Mouse (Mus musculus) forebrain, embryonic 12.5 days (tissue): ENCODE measurements around the gene Dnajb9. TPM values are rescaled to one million over a fixed set of nuclear protein-coding genes. Genes with fewer than 3 reads are reported as not detected.
"Not testable (repeated sequence)": the region's sequence is repeated elsewhere in the genome, so short reads cannot be mapped to it uniquely, and the experiment has no call there.

Experiments
- ATAC-seq: fragments of 200-750 bp; cut with Nextera tagmentation; 2 replicates; pipeline ENCODE4 v1.8.0; 2017; ENCODE audit warnings: moderate TSS enrichment; ENCODE audit not compliant: low FRiP score
- H3K27ac ChIP-seq: fragments of 300-500 bp; sonication (generic); 2 replicates; pipeline ENCODE4 v1.5.1; 2016; ENCODE audit warnings: mild to moderate bottlenecking
- H3K27me3 ChIP-seq: fragments of 300-500 bp; sonication (generic); 2 replicates; pipeline ENCODE4 v1.6.1; 2016; ENCODE audit warnings: mild to moderate bottlenecking
- H3K36me3 ChIP-seq: fragments of 300-500 bp; sonication (generic); replicated peaks from 2 replicates; pipeline ENCODE4 v1.6.1; 2016; ENCODE audit warnings: mild to moderate bottlenecking
- H3K4me1 ChIP-seq: fragments of 300-500 bp; sonication (generic); 2 replicates; pipeline ENCODE4 v1.6.1; 2016
- H3K4me2 ChIP-seq: fragments of 300-500 bp; sonication (generic); 2 replicates; pipeline ENCODE4 v1.6.1; 2016; ENCODE audit warnings: mild to moderate bottlenecking, moderate library complexity
- H3K4me3 ChIP-seq: fragments of 300-500 bp; sonication (generic); replicated peaks from 2 replicates; pipeline ENCODE4 v1.5.1; 2016; ENCODE audit warnings: mild to moderate bottlenecking
- H3K9ac ChIP-seq: fragments of 300-500 bp; sonication (generic); 2 replicates; pipeline ENCODE4 v1.6.1; 2016; ENCODE audit warnings: mild to moderate bottlenecking
- H3K9me3 ChIP-seq: fragments of 300-500 bp; sonication (generic); 2 replicates; pipeline ENCODE4 v1.6.1; 2016
- WGBS: fragments of 180-500 bp; shearing (Covaris S2); methylation state at CpG from one replicate; pipeline ENCODE4 v1.1.7; 2016; 5-methylcytosine and 5-hydroxymethylcytosine counted together
- polyA plus RNA-seq: library from polyadenylated mRNA; unstranded; fragments of >200 nt; fragmentation: Nextera tagmentation; extraction: Ambion mirVana; gene quantifications from 2 replicates; pipeline ENCODE4 v1.2.1, GENCODE M21; 2016

Dnajb9 gene
- polyA plus RNA-seq, result 24.1 and 25.0 TPM in 2 replicates

DNA sequence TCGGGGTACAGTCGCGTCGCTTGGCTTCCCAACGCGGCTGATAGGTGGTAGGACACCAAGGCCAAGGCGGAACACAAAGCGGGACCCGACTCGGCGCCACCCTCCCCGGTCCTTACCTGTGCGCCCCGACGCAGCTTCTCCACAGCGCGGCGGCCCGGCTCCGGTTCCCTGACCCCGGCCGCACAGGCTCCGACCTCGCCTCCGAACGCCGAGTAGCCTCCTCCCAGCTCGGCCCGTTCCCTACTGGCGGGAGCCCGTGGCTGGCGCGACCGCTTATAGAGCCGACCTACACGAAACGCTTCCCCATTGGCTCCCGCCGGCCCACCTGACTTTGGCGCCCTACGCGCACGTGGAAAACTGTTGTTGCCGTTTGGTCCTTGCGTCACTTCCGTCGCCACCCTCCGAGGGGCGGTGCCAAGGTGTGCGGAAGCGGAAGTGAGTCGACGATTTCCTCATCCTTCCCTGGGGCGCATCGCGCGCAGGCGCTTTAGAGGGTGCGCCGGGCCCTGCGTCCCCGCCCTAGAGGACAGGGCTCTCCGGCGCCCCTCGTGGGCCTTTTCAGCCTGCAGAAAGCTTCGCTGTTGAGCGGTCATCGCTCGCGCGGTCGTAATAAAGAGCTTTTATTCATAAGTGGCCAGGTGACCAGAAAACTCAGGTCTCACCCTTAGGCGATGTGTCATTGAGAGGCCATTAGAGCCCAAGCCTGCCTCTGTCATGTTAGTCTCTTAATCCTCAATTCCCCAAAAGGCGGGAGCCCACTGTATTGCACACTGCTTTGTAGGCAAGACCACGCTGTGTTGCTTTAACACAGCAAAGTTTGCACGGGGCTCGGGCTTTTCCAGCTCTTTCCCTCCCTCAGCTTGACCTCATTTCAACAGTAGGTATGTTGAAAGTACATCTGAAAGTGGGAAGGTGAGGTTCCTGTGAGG lies at the start of gene Dnajb9:
Dnajb9 (minus strand) TSS at position 503 of the 929 bp plus-strand sequence.
- H3K27me3 ChIP-seq, result 0 out of 2 replicates have a peak, but pooled peaks cover 4% of the 10 kb centered on the region
- no peaks in the 10 kb centered on the region for H3K9me3 ChIP-seq
- WGBS, result under 1% methylated on average over 76 of the region's 77 CpGs
- H3K27ac ChIP-seq, result peak within 1 kb of the TSS; percentile 83
- ATAC-seq, result peak; percentile 100
- H3K36me3 ChIP-seq, result peaks cover 3% of the 10 kb centered on the region; the same call in 1 of the 2 replicates
- H3K4me2 ChIP-seq, result peak within 1 kb of the TSS; percentile 73
- H3K4me3 ChIP-seq, result peak within 1 kb of the TSS; percentile 96
- peak within 1 kb of the TSS; percentile 88 for H3K9ac ChIP-seq
- peaks cover 16% of the 10 kb centered on the region for H3K4me1 ChIP-seq

DNA sequence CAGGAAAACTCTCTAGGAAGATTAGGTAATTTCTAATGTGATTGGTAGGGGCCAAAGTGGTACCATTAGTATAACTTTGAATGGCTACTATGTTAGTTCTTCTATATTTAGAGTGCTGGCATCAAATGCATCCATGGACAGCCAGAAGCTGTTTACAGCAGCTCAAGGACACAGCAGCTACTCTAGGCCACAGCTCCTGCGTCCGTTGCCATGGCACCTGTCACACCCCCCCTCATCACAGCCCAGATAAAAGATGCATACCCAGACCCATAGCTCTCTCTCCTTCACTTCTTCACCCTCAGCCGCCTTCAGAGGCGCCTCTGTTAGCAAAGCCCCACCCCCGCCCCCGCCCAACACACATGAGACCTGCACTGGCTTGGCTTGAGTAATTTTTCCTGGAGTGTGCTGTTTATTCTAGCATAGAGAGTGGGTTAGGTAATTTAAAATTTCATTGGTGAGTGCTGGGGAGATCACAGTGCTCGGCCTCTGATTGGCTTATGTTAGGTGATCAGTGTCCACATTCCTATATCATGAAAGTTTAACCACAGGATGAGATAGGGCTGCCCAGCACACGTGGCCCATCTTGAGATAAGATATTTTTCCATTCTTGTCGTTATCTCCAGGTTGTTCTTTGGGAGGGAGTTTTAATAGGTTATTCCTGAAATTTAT lies 38.3 kb upstream of the Dnajb9 start:
- WGBS, result 82% methylated on average over 9 of the region's 9 CpGs
- H3K27me3 ChIP-seq, result no peaks in the 10 kb centered on the region
- no peaks in the 10 kb centered on the region for H3K9me3 ChIP-seq
- no peak for ATAC-seq
- H3K4me2 ChIP-seq, result no peak overlapping the region
- no peaks in the 10 kb centered on the region for H3K36me3 ChIP-seq
- no peaks in the 10 kb centered on the region; the same call in 1 of the 2 replicates for H3K4me1 ChIP-seq
- no peak overlapping the region for H3K4me3 ChIP-seq
- H3K27ac ChIP-seq, result no peak overlapping the region
- H3K9ac ChIP-seq, result no peak overlapping the region

DNA sequence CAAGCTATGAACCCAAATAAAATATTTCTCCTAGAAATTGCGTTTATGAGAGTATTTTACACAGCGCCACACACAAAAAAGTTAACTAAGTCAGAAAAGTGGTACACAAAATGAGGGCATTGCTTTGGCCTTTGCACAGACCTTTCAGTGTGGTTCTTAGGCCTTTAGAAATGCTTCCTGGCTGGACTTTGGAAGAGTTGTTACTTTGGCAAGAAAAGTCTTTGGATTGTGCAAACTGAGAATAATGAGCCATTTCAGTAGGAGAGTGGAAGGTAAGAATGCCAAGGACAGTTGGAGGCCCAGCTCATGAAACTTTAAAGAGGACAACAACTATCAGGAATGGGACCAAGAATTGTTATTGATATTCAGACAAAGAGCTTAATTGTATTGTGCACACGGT lies 35.6 kb upstream of the Dnajb9 start:
- ATAC-seq, result no peak
- Histone ChIP-seq H3K4me1 (no peaks in the 10 kb centered on the region; the same call in 1 of the 2 replicates), H3K4me3 (no peak overlapping the region), H3K9ac (no peak overlapping the region), H3K9me3 (no peaks in the 10 kb centered on the region), H3K27ac (no peak overlapping the region), H3K4me2 (no peak overlapping the region), H3K36me3 (no peaks in the 10 kb centered on the region), H3K27me3 (no peaks in the 10 kb centered on the region)
- 91% methylated on average over 3 of the region's 3 CpGs for WGBS

DNA sequence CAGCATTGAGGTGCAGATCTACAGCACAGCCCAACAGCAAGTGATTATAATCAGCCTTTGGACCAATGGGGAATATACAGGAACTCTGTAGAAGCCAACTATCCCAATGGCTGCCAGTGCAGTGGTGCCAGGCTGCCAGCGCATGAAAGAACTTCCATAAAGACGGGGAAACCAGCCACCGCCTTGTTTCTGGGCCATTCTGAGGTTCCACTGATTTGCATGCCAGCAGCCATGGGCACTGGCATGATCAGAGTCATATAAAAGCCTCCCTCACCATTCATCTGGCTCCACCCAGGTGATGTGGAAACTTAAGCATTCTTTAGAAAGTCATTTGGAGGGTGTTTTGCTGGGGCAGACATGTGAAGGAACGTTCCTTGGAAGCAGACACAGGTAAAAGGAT lies 32.3 kb upstream of the Dnajb9 start:
- no peak overlapping the region for H3K9ac ChIP-seq
- H3K4me1 ChIP-seq, result no peaks in the 10 kb centered on the region; the same call in 1 of the 2 replicates
- WGBS, result 89% methylated on average over 4 of the region's 4 CpGs
- H3K9me3 ChIP-seq, result no peaks in the 10 kb centered on the region
- ATAC-seq, result no peak
- no peak overlapping the region for H3K4me2 ChIP-seq
- no peaks in the 10 kb centered on the region for H3K27me3 ChIP-seq
- H3K4me3 ChIP-seq, result no peak overlapping the region
- no peak overlapping the region for H3K27ac ChIP-seq
- no peaks in the 10 kb centered on the region for H3K36me3 ChIP-seq

GRCm38 (mm10) chr12:44241090-44241489 lies 31.0 kb upstream of the Dnajb9 start:
- H3K9ac ChIP-seq, result no peak overlapping the region
- H3K9me3 ChIP-seq, result no peaks in the 10 kb centered on the region
- 66% methylated on average over 7 of the region's 7 CpGs for WGBS
- no peaks in the 10 kb centered on the region for H3K36me3 ChIP-seq
- H3K4me1 ChIP-seq, result no peaks in the 10 kb centered on the region
- no peak overlapping the region for H3K27ac ChIP-seq
- no peaks in the 10 kb centered on the region for H3K27me3 ChIP-seq
- H3K4me2 ChIP-seq, result no peak overlapping the region
- no peak for ATAC-seq
- no peak overlapping the region for H3K4me3 ChIP-seq

- Histone ChIP-seq H3K4me3 (no peak overlapping the region), H3K4me2 (no peak overlapping the region), H3K9me3 (no peaks in the 10 kb centered on the region), H3K9ac (no peak overlapping the region), H3K4me1 (no peaks in the 10 kb centered on the region; the same call in 1 of the 2 replicates), H3K36me3 (no peaks in the 10 kb centered on the region), H3K27ac (no peak overlapping the region), H3K27me3 (0 out of 2 replicates have a peak, but pooled peaks cover 4% of the 10 kb centered on the region)
- no peak for ATAC-seq
- 71% methylated on average over 3 of the region's 3 CpGs for WGBS
Observed at GRCm38 (mm10) chr12:44224650-44225049, 14.5 kb upstream of the Dnajb9 start.

GRCm38 (mm10) chr12:44223044-44223443 lies 12.9 kb upstream of the Dnajb9 start:
- Histone ChIP-seq H3K36me3 (no peaks in the 10 kb centered on the region), H3K9me3 (no peaks in the 10 kb centered on the region), H3K4me2 (no peak overlapping the region), H3K9ac (no peak overlapping the region), H3K4me3 (no peak overlapping the region), H3K4me1 (no peaks in the 10 kb centered on the region; the same call in 1 of the 2 replicates), H3K27me3 (0 out of 2 replicates have a peak, but pooled peaks cover 4% of the 10 kb centered on the region), H3K27ac (no peak overlapping the region)
- 0 out of 2 replicates have a peak, but pooled peaks have one; percentile 27 for ATAC-seq
- 77% methylated on average over 3 of the region's 3 CpGs for WGBS

- no peaks in the 10 kb centered on the region for H3K9me3 ChIP-seq
- no peak overlapping the region for H3K27ac ChIP-seq
- no peaks in the 10 kb centered on the region for H3K36me3 ChIP-seq
- no peak for ATAC-seq
- peak overlapping the region; percentile 85 for H3K4me2 ChIP-seq
- H3K4me3 ChIP-seq, result peak overlapping the region; percentile 71
- 2% methylated on average over 77 of the region's 89 CpGs for WGBS
- no peaks in the 10 kb centered on the region; the same call in 1 of the 2 replicates for H3K4me1 ChIP-seq
- H3K9ac ChIP-seq, result peak overlapping the region; percentile 66
- 0 out of 2 replicates have a peak, but pooled peaks cover 4% of the 10 kb centered on the region for H3K27me3 ChIP-seq
Observed at GRCm38 (mm10) chr12:44221651-44222356, 11.7 kb upstream of the Dnajb9 start.

- not testable (repeated sequence) for H3K4me1 ChIP-seq, H3K27me3 ChIP-seq, H3K27ac ChIP-seq, ATAC-seq, H3K36me3 ChIP-seq, H3K9me3 ChIP-seq
- Histone ChIP-seq H3K9ac (peak within 1 kb of the TSS; percentile 66), H3K4me2 (peak within 1 kb of the TSS; percentile 85), H3K4me3 (peak within 1 kb of the TSS; percentile 71)
- 89% methylated on average over 2 of the region's 2 CpGs for WGBS
Observed at GRCm38 (mm10) chr12:44221070-44221469, 10.9 kb upstream of the Dnajb9 start, which contains the start of gene Pnpla8. Pnpla8 (plus strand) TSS chr12:44221370.

DNA sequence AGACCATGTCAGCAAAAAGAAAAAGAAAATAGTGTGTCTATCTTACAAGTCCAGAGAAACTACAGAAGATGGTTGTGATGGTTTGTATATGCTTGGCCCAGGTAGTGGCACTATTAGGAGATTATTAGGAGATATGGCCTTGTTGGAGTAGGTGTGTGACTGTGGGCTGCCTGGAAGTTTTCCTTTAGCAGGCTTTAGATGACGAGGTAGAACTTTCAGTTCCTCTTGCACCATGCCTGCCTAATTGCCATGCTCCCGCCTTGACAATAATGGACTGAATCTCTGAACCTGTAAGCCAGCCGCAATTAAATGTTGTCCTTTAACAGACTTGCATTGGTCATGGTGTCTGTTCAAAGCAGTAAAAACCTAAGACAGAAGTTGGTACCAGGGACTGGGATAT lies 1.4 kb upstream of the Dnajb9 start:
- no peaks in the 10 kb centered on the region for H3K36me3 ChIP-seq
- no peaks in the 10 kb centered on the region for H3K9me3 ChIP-seq
- H3K27ac ChIP-seq, result no peak overlapping the region
- H3K4me1 ChIP-seq, result peaks cover 16% of the 10 kb centered on the region
- H3K27me3 ChIP-seq, result 0 out of 2 replicates have a peak, but pooled peaks cover 4% of the 10 kb centered on the region
- no peak overlapping the region for H3K4me2 ChIP-seq
- no peak overlapping the region for H3K4me3 ChIP-seq
- no peak for ATAC-seq
- no peak overlapping the region for H3K9ac ChIP-seq
- WGBS, result 97% methylated on average over 3 of the region's 3 CpGs

GRCm38 (mm10) chr12:44209141-44209823 lies 844 bp downstream of the Dnajb9 start:
- Histone ChIP-seq H3K9me3 (no peaks in the 10 kb centered on the region), H3K4me1 (peaks cover 16% of the 10 kb centered on the region), H3K4me2 (peak overlapping the region; percentile 73), H3K27ac (peak overlapping the region; percentile 83), H3K36me3 (peaks cover 3% of the 10 kb centered on the region; the same call in 1 of the 2 replicates), H3K4me3 (peak overlapping the region; percentile 96), H3K9ac (peak overlapping the region; percentile 88), H3K27me3 (0 out of 2 replicates have a peak, but pooled peaks cover 4% of the 10 kb centered on the region)
- WGBS, result under 1% methylated on average over 37 of the region's 37 CpGs
- no peak for ATAC-seq
